Mouse (Mus musculus) urinary bladder, adult 18-20 months (tissue): ENCODE measurements around the gene St3gal6.

Source experiments
- DNase-seq, 2 experiments: peaks; one replicate each; pipeline ENCODE4 v3.0.0; 2022; ENCODE audit warnings: low spot score in 2 of 2, mixed read lengths in 2 of 2

The St3gal6 gene

GRCm38 (mm10) chr16:58430246-58430645, 93.8 kb downstream of the St3gal6 start:
- DNase-seq, result no peak

- DNase-seq, result no peak
Observed at GRCm38 (mm10) chr16:58421696-58422354, 102.2 kb downstream of the St3gal6 start.
